Mouse (Mus musculus) midbrain, embryonic 16.5 days (tissue): ENCODE measurements around the gene Ifi47. TPM values are rescaled to one million over a fixed set of nuclear protein-coding genes. Genes with fewer than 3 reads are reported as not detected.
"Not testable (repeated sequence)": the region's sequence is repeated elsewhere in the genome, so short reads cannot be mapped to it uniquely, and the experiment has no call there.

ENCODE experiments used
- ATAC-seq: fragments of 200-750 bp; cut with Nextera tagmentation; 2 replicates; pipeline ENCODE4 v1.8.0; 2017; ENCODE audit warnings: moderate TSS enrichment
- H3K27ac ChIP-seq: fragments of 300-500 bp; sonication (generic); 2 replicates; pipeline ENCODE4 v1.5.1; 2014; ENCODE audit warnings: mild to moderate bottlenecking, low read length, mixed read lengths
- H3K27me3 ChIP-seq: fragments of 300-500 bp; sonication (generic); 2 replicates; pipeline ENCODE4 v1.6.1; 2014; ENCODE audit warnings: low read depth, low read length, mixed read lengths; ENCODE audit not compliant: control insufficient read depth, insufficient read depth
- H3K36me3 ChIP-seq: fragments of 300-500 bp; sonication (generic); 2 replicates; pipeline ENCODE4 v1.6.1; 2014; ENCODE audit warnings: mild to moderate bottlenecking, low read length, moderate library complexity, mixed read lengths; ENCODE audit not compliant: control insufficient read depth, insufficient read depth
- H3K4me1 ChIP-seq: fragments of 300-500 bp; sonication (generic); 2 replicates; pipeline ENCODE4 v1.6.1; 2014; ENCODE audit warnings: mild to moderate bottlenecking, low read length, mixed read lengths; ENCODE audit not compliant: control insufficient read depth, insufficient read depth
- H3K4me2 ChIP-seq: fragments of 300-500 bp; sonication (generic); 2 replicates; pipeline ENCODE4 v1.6.1; 2014; ENCODE audit warnings: mild to moderate bottlenecking, low read length, mixed read lengths
- H3K4me3 ChIP-seq: fragments of 300-500 bp; sonication (generic); 2 replicates; pipeline ENCODE4 v1.5.1; 2014; ENCODE audit warnings: low read depth, mild to moderate bottlenecking, low read length, moderate library complexity, mixed read lengths
- H3K9ac ChIP-seq: fragments of 300-500 bp; sonication (generic); 2 replicates; pipeline ENCODE4 v1.6.1; 2014; ENCODE audit warnings: low read depth, low read length, mixed read lengths
- H3K9me3 ChIP-seq: fragments of 300-500 bp; sonication (generic); replicated peaks from 2 replicates; pipeline ENCODE4 v1.6.1; 2014; ENCODE audit warnings: mild to moderate bottlenecking, low read length, mixed read lengths; ENCODE audit not compliant: control insufficient read depth, poor library complexity, severe bottlenecking
- WGBS: fragments of 180-500 bp; shearing (Covaris S2); extraction: QIAGEN DNeasy Blood & Tissue Kit; methylation state at CpG from one replicate; pipeline ENCODE4 v1.1.7; 2014; 5-methylcytosine and 5-hydroxymethylcytosine counted together
- polyA plus RNA-seq: library from polyadenylated mRNA; unstranded; fragments of >200 nt; fragmentation: Nextera tagmentation; extraction: Ambion mirVana; gene quantifications from 2 replicates; pipeline ENCODE4 v1.2.1, GENCODE M21; 2015

The Ifi47 gene
- 0.52 and 0.53 TPM in 2 replicates for polyA plus RNA-seq

GRCm38 (mm10) chr11:49076001-49076757, at the start of gene Ifi47:
Gene Ifi47, plus strand, starts transcription at chr11:49076587.
- H3K9me3 ChIP-seq, H3K4me2 ChIP-seq, H3K4me1 ChIP-seq, H3K9ac ChIP-seq, H3K4me3 ChIP-seq, ATAC-seq, H3K27ac ChIP-seq, H3K36me3 ChIP-seq, H3K27me3 ChIP-seq: not testable (repeated sequence)
- 85% methylated on average over 6 of the region's 6 CpGs for WGBS

GRCm38 (mm10) chr11:49050064-49050463, 26.3 kb upstream of the Ifi47 start:
- H3K27me3 ChIP-seq, H3K4me2 ChIP-seq, H3K27ac ChIP-seq, H3K9ac ChIP-seq, H3K36me3 ChIP-seq, H3K4me3 ChIP-seq, H3K9me3 ChIP-seq, H3K4me1 ChIP-seq, ATAC-seq: not testable (repeated sequence)

DNA sequence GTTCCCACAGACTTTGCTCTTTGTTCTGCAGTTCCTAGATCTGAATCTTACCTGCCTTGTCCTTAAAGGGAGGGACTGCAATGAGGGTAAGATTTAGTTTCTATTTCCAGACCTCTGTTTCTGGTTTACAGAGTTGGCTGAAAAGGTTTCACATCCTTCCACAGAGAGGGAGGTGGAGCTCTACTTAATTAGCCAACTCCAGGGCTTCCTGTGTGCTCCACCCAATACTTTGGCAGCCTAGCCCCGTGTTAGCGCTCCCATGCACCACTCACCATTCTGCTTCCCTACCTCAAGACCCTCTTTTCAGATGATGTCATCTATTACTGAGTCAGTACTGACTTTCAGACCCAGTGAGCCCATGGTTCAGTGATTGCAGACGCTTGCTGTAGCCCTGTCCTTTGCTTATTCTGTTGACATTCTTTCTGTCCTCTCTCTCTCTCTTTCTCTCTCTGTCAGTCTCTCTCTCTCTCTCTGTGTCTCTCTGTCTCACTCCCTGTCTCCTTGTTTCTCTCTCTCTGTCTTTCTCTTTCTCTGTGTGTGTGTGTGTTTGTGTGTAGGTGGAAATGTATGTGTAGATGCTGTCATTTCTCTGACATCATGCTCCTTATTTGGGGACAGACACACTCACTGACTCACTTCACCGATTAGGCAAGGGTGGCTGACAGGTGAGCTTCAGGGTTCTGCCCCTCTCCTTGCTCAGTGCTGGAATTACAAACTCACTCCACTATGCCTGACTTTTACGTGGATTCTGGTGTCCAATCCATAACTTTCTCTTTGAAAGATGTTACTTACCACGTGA, 25.1 kb upstream of the Ifi47 start, which contains the start of gene 9930111J21Rik2:
TSS of gene 9930111J21Rik2 (minus strand) at position 150 of the 799 bp plus-strand sequence.
- not testable (repeated sequence) for H3K36me3 ChIP-seq, H3K4me3 ChIP-seq, ATAC-seq, H3K4me2 ChIP-seq, H3K4me1 ChIP-seq, H3K9ac ChIP-seq, H3K9me3 ChIP-seq, H3K27ac ChIP-seq, H3K27me3 ChIP-seq
- 93% methylated on average over 1 of the region's 6 CpGs for WGBS

DNA sequence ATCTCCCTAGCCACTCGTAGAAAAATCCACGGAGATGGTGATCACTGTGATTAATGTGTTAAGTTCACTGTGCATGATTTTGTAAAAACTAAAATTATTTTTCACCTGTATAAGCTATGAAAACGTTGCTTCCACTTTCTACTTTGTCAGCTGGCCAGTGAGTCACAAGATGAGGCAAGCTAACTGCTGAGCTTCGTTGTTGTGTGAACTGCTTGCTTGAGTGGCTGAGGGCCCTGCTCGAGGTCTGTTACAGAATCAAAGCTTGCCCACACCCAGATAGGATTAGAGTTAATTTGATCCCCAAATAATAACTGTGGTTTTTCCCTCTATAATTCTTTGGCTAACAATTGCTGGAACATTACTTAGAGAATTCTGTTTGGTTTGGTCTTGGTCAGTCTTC, 24.5 kb upstream of the Ifi47 start:
- not testable (repeated sequence) for H3K9me3 ChIP-seq, H3K4me2 ChIP-seq, ATAC-seq, H3K4me1 ChIP-seq, H3K4me3 ChIP-seq, H3K27me3 ChIP-seq, H3K36me3 ChIP-seq, H3K9ac ChIP-seq, H3K27ac ChIP-seq
- no CpG with 5 or more reads among the region's 5 CpGs for whole genome bisulfite sequencing

DNA sequence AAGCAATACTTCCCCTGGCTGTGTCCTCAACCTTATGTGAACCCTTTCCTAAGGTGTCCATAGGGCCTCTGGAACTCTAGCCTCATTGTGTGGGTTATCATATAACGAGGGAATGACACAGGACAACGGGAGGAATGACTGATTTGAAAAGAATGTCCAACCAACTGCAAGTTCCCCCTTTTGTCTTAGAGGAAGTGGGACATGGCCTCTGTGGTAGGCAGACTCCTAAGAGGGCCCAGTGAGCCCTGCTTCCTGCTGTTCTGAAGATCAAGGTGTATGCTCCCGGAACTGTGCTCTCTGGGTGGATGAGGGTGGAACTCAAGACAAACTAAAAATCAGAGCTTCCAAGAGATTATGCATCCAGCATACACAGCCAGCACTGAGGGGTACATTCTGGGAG, 16.3 kb upstream of the Ifi47 start:
- not testable (repeated sequence) for H3K36me3 ChIP-seq, H3K9me3 ChIP-seq, H3K4me3 ChIP-seq, H3K4me1 ChIP-seq, H3K9ac ChIP-seq, H3K4me2 ChIP-seq, ATAC-seq, H3K27ac ChIP-seq, H3K27me3 ChIP-seq
- WGBS: 75% methylated on average over 2 of the region's 3 CpGs

- ATAC-seq, H3K4me2 ChIP-seq, H3K4me3 ChIP-seq, H3K36me3 ChIP-seq, H3K27me3 ChIP-seq, H3K4me1 ChIP-seq, H3K9me3 ChIP-seq, H3K9ac ChIP-seq, H3K27ac ChIP-seq: not testable (repeated sequence)
- WGBS: 95% methylated on average over 1 of the region's 2 CpGs
Observed at GRCm38 (mm10) chr11:49061865-49062264, 14.5 kb upstream of the Ifi47 start.

DNA sequence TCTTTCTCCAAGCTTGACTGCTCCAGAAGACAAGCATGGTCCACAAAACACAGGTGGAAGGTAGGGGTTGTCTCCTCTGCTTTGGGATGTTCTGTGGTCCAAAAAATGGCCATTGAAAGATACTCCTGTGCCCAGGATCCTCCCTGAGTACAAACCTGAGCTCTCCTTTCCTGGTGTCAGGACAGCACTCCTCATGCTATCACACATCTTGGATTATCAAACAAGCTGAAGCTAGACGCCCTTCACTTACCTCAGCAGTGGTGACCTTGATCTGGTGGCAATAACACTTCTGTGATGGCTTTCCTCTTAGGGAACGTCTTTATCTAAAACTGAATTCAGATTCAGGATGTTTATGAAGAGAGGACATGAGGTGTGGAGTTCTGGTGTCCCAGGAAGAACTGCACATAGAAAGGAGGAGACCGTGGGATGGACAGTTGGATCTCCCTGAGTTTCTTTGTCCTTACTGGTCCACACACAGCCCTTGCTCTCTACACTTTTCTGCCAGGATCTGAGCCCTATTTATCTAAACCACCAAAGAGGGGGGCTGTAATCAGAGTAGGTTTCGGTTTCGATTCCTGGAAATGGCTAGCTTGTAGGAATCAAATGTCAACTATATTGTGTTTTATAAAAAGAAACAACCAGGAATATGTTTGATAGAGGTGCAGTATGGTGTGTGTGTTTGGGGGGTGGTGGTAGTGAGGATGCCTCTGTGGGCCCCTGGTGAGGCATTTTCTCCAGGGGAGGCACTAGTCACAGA, 12.5 kb upstream of the Ifi47 start, which contains the start of gene Tgtp2:
TSS of gene Tgtp2 (minus strand) at position 494 of the 757 bp plus-strand sequence.
- 83% methylated on average over 5 of the region's 5 CpGs for WGBS

DNA sequence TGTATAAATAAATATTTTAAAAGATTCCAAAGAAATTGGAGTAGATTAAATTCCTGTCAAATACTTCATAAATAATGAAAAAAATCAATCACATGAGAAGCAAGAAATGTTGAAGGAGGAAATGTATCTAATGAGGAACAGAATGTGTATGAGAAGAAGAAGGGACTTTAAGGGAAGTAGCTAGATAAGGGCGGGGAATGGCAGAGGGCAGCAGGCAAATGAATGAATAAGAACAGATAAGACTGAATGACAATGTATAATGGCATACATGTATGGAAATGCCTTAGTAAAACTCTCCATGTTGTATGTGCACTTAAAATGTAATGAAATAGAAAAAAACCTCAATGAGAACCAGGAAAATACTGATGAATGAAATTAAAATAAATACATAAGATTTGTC, 8.0 kb upstream of the Ifi47 start:
- no peaks in the 10 kb centered on the region for H3K4me1 ChIP-seq
- H3K9me3 ChIP-seq: no peaks in the 10 kb centered on the region
- H3K27ac ChIP-seq: no peak overlapping the region
- WGBS: 92% methylated on average over 1 of the region's 1 CpGs
- ATAC-seq: no peak
- H3K27me3 ChIP-seq: no peaks in the 10 kb centered on the region
- H3K4me3 ChIP-seq: no peak overlapping the region
- H3K4me2 ChIP-seq: no peak overlapping the region
- H3K9ac ChIP-seq: no peak overlapping the region
- no peaks in the 10 kb centered on the region for H3K36me3 ChIP-seq

More for the DNA sequence above, 12.5 kb upstream of the Ifi47 start, which contains the start of gene Tgtp2:
- not testable (repeated sequence) for H3K4me1 ChIP-seq, ATAC-seq, H3K4me3 ChIP-seq, H3K9ac ChIP-seq, H3K27ac ChIP-seq, H3K9me3 ChIP-seq, H3K27me3 ChIP-seq, H3K4me2 ChIP-seq, H3K36me3 ChIP-seq
